Mouse (Mus musculus): ENCODE measurements around the gene Ppt1.
"Not testable (repeated sequence)": the region's sequence is repeated elsewhere in the genome, so short reads cannot be mapped to it uniquely, and the experiment has no call there.

Gene Ppt1

DNA sequence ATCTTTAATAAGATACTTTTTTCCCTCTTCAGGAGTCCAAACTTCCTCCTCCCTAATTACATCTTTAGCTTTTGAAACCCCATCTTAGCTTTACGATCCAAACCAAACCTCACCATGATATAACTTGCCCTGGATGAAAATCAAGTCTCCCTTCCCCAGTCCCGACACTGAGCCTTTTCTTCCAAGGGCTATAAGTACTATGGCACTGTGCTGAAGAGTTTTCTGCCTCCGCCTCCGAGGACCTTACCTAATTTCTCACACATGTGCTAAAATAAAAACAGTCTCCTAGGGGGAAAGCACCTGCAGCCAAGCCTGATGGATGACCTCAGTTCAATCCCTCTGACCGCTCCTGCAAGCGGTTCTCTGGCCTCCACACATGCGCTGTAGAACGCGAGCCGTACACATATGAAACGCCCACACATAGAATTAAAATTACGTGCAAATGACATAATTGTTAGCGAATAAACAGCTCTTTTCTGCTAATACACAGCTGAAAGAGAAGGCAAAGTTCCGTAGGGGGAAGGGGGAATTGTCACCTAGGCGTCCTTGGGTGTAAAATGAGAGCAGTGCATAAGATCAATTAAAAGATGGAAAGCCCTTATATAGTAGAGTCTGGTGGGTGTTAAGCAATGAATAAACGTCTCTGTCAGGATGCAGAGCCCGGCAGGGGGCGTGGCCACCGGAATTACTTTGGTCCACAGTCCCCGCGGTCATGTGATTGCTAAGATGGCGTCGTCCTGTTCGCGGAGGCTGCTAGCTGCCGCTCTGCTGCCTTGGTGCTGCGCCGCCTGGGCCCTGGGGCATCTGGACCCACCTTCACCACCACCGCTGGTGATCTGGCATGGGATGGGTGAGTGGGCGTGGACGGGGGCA is at the start of gene Ppt1:
Ppt1 (plus strand) TSS at position 713 of the 873 bp plus-strand sequence.
- DNase-seq: peak; percentile 89

DNA sequence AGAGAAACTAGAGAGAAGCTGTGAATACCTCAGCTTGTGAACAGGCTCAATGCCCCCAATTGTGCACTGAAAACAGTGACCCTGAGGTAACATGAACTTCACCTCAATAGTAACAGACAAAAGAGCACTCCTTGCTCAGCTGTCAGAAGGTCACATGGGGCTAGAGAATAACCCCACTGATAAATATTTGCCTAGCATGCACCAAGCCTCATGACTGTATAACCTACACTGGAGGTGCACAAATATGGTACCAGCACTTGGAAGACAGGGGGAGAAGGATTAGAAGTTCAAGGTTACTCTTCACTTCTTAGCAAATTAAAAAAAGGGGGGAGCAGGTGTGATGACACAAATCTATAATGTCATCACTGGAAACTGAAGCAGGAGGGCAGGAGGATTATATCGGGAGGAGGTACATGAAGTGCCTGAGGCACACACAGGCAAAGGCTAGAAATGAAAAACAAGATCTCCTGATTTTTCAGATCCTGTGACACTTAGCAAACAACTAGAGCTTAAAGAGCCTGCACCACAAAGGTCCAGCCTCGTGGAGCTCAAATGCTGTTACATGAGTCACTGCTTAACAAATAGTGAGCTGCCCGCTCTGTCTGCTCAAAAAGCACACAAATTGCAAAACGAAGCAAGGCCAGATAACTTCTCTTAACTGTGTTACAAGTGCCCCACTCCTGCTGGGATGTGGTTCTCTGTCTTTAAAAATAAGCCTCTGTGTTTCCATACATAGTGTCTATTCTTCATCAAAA is 46.5 kb upstream of the Ppt1 start:
- DNase-seq: no peak

DNA sequence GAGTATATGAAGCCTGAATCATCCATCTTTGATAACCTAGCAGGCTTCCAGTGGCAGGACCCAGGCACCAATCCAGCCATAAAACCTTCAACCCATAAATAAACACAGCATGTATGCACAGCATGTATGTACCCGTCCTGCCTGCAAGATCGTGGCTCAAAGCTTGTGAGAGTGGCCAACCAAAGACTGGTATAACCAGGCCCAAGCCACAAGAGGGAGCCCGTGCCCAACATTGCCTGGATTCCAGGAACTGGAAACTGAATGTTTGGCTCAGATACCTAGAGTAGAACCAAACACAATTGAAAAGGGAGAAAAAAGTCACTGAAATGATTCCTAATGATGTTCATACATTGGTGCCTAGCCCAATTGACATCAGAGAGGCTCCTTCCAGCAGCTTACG is 27.9 kb upstream of the Ppt1 start:
- DNase-seq: peak; percentile 74

DNA sequence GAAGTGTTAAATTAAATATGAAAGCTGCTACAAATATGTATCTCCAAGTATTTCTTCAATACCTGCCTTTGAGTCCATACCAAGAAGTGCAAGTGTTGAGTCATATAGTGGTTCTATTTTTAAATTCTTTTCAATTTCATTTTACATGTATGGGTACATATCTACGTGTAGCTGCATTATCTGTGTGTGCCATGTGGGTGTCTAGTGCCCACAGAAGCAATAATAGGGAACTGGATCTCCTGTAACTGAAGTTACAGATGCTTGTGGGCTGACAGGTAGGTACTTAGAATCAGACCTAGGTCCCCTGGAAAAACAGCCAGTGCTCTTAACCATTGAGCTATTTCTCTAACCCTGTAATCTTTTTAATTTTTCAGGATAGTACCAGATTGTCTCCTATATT is 24.9 kb upstream of the Ppt1 start:
- DNase-seq: no peak

DNA sequence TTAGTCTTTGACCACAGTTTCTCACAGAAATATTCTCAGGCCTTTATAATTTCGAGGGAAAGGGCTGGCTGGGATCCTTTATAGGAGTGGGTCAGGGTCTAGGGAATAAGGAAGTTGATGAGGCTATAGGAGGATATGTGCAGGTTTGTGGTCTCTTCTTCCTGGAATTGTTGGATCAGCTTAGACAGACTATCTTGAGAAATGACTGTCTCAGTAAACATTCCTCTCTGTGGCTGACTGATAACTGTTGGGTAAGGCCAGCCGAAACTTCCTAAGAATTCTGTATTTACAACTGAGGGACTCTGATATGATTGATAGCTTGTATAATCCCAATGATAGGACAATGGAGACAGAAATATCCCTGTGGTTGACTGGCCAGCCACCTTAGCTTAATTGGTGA is 24.2 kb upstream of the Ppt1 start:
- DNase-seq: no peak

DNA sequence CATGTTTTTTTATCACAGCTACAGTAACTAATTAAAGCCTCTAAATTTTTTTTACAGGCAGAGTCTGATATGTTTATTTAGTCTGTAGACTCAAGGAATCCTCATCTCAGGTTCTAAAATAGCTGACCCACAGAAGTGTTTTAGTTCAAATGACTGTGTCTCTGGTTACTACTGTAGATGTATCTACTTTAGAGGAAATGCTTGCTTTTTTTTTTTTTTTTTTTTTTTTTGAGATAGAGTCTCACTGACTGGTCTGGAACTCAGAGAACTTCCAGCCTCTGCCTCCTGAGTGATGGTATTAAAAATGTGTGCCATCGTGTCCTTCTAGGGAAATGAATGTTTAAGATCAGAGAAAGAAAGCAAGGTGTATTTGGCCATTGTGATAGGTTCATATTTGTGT is 19.8 kb upstream of the Ppt1 start:
- DNase-seq: no peak

DNA sequence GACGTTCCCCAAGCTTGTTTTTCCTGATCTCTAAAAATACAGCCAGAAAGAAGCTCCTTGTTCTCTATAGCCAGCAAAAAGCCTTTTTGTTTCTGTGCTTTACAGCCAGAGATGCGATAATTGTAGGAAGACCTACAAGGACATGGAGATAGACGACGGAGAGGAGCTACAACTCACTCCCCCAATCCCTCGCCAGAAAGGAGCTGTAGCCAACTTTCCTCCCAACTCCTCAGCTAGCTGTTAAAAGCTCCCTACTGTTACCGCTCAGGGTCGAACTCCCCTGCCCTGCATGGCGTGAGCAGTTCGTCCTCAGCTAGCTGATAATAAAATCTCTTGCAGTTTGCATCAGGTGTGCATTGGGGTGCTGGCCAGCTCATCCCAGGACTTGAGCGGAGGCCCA is 15.1 kb upstream of the Ppt1 start:
- not testable (repeated sequence) for DNase-seq

DNA sequence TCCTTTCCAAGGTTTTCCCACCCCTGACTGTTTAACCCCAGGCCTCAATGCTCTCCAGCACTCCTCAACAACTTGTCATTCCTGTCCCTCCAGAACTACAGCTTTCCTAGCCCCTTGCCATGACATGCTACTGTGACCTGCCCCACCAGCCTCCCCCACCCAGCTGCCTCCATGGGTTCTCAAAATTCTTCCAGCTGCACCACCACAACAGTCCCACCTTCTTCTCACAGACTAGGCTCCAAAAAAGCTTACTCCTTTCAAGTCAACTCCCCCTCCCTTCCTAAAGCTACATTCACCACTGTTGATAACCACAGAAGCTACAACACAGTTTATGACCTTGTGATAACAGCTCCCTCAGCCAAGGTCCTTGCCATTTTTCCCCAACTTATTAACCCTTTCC is 8.4 kb upstream of the Ppt1 start:
- no peak for DNase-seq

DNA sequence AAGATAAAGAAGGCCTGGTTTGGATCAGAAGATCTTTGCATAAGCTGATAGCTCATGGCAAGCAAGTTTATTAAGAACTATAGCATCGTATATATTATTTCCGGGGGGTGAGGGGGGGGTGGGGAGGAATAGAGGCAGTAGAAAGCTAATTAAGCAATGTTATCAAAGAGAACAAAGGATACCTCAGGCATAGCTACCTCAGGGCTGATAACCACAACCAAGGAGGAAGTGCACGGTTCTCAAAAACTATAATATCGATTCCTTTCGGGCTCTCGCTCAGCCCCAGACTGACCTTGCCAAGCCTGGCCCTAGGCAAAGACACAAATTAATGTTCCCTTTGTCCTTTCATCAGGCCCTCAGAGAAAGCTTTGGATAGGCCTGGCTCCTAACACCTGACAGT is 6.7 kb upstream of the Ppt1 start:
- DNase-seq: no peak

DNA sequence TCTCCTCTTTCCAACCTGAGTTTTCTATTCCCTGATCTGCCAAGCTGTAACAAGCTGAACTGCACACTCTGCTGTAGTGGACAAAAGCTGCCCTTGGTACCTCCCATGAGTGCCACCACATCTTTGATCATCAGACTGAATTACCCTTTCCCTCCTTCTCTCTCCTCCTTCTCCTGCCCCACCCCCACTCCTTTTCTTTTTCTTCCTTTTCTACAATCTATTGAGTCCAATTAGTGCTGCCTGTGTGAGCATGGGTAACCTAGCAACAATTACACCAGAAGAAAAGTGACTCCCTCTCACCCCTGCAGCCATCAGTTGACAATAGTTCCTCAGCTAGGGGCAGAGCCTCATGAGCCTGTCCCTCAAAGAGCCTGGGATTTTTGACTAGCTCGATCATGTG is 4.2 kb upstream of the Ppt1 start:
- no peak for DNase-seq

DNA sequence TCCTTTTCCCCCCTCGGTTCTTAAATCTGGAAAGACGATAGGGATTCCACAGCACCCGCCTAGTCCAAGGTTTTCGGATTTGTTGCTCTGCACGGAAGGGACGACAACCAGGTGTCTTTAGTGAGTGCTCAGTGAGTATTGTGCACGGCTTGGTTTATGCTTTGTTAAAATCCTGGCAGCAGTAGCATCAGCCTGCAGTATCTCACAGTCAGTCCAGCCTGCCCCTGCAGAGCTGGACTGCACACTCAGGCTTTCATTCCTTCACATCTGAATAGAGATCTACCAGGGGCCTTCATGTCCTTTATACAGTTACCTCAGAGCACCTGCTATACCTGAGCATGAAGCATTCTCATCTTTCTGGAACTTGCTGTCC is 347 bp downstream of the Ppt1 start:
- no peak for DNase-seq

DNA sequence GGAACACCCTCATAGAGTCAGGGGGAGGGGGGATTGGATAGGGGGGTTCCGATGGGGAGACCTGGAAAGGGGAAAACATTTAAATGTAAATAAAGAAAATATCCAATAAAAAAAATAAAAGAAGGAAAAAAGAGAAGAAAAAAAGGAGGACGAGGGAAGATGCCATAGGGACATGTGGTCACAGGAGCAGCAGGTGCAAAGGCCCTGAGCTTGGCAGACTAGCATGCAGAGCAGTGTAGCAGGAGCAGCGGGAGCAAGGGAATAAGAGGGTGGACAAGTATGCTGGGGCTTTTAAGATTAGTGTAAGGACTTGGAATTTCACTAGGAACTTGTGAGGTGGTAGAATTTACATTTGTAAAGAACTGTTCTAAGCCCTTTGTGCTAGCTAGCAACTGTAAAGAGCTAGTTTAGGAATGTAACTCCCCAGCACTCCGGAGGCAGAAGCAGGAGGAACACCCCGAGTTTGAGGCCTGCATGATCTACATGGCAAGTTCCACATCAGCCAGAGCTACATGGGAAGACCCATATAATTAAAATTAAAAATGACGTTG is 1.2 kb downstream of the Ppt1 start:
- DNase-seq: no peak

DNA sequence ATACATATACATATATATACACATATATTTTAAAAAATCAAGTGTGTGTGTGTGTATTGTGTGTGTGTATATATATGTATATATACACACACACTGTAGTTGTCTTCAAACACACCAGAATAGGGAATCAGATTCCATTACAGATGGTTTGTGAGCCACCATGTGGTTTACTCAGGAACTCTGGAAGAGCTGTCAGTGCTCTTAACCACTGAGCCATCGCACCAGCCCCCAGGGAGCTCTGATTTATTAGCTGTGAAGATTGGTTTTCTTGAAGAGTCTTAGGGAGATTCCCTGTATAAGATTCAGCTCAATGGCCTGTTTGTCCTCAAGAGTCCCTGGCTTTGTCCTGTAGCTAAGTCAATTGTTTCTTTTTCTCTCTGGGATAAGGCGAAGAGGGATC is 2.0 kb downstream of the Ppt1 start:
- DNase-seq: no peak

DNA sequence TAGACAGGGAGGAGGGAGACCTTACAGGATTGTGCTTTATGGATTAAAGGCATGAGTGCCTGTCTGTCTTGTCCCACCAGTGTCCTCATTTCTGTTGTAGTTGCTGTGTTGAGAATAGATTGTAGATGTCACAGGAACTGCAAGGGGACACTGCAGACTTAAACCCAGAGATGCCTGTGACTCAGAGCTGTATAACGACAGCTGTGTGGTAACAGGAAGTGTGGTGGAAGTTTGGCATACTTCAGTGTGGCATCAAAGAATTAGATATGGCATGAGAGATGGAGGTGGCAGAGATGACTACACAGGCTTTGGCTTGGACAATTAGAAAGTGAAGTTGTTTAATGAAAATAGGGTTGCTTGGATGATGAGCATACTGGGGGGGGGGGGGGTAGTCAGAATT is 2.4 kb downstream of the Ppt1 start:
- no peak for DNase-seq

DNA sequence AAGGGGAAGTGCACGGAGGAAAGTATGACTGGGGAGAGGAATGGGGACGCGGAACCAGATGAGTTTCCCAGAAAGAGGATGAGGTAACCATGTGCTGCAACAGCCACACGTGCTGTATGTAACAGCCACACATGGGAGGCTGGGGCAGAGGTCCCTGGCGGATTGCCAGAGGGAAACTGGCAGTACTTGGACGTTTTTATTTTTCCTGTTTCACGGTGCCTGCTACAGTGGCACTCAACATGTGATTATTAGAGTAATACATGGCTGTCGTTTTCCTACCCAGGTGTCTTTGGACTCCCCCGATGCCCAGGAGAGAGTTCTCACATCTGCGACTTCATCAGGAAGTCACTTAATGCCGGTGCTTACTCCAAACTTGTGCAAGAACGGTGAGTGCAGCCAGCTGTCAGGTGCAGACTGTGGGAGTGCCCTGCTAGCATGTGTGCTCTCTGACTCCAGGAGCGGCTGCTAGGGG is 12.1 kb downstream of the Ppt1 start:
- peak; percentile 48 for DNase-seq

DNA sequence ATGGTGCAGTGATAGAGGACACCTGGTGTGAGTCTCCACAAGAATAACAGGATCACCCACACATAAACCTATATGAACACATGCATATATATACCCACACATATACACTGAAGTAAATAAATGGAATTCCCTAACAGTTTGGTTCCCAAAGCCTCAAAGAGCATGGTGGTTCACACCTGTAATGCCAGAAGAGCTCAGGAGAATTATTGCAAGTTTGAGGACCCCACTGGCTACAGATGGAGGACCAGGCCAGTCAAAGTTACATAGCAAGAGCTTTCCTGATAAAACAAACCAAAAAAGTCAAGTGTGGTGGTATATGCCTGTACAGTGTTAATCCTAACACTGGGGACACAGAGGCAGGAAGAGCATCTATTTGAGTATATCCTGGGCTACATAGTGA is 15.5 kb downstream of the Ppt1 start:
- no peak for DNase-seq

DNA sequence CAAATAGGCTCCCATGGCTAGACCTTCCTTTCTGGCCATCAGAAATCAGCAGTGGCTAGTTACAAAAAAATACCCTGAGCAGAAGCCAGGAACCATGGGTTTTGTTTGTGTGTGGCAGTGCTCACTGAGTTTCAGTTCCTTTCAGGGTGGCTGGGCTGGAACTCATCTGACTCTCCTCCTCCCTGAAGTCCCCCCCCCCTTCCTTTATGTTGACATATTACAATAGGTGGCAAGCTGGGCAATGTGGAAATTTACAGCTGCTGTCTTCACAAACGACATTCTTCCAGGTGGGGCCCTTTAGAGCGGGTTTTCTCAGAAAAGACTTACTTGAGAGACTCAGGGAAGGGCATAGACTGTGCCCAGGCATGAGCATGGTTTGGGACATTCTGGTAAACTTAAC is 17.6 kb downstream of the Ppt1 start:
- DNase-seq: no peak

DNA sequence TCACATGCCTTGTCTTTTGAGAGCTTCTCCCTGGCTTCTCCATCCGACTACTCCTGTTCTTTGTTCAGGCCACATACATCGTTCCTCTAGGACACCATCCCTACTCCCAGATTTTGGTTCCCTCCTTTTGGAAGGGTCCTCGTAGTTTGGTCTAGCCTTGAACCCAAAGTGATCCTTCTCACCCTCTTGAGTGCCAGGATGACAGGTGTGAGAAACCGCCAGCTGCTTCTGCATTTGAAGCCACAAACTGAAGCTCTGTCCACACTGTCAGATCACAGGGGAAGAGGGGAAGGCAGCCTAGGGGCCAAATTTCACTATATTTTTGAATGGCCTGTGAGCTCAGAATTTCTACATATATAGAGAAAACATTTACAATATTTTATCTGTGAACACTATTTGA is 18.7 kb downstream of the Ppt1 start:
- DNase-seq: no peak

DNA sequence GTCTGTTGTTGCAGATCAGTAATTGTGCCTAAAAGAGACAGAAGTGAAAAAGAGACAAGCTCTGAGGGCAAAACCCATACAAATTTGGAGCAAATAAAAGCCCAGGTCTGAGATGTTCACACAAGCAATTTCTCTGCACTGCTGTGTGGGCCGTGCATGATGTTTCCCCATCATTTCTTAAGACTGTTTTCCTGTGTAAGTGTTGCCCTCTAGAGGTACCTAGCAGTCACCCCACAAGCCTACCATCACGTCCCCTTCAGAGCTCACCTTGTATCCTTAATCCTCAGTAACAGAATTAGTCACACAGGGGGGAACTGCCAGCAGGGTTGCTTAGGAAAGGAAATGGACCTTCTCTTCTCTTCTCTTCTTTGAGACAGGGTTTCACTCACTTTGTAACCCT is 21.9 kb downstream of the Ppt1 start:
- no peak for DNase-seq

DNA sequence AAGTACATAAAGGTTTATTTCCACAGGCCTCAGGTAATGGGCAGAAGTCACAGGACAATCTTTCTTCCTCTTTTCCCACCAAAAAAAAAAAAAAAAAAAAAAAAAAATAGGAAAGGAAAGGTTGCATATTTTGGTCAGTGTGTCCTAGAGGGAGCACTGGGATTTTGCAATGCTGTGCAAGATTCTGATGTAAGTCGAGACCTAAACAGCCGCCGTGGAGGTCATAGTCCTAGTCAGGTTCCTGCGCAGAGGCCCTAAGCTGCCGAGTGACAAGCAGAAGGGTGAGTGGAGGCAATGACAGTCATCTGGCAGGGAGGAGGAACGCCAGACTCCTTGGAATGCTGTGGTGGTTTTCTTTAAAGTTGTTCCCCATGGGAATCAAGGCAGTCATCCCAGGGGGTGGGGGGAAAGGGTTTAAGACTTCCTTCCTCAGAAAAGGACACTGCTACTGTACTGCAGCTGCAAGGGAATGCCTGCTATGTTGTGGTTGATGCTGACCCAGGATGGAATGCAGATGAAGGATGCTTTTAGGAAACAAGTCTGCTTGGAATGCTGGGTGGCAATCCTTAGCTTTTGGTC is 23.1 kb downstream of the Ppt1 start:
- no peak for DNase-seq

DNA sequence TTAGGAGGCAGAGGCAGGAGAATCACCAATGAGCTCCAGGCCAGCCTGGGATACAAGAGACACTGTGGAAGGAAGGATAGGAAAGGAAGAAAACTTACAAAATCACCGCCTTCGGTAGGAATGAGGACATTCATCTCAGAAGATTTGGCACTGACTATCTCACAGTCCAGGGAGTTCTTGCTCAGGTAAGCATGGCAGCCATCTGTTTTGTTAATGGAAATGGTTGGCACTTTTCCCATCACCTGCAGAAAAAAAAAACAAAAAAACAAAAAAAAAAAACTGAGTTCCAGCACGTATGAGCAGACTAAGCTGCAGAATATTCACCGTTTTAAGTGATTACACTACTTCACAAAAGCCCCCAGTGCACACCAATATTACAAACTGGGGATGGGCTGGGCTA is 25.8 kb downstream of the Ppt1 start:
- no peak for DNase-seq

DNA sequence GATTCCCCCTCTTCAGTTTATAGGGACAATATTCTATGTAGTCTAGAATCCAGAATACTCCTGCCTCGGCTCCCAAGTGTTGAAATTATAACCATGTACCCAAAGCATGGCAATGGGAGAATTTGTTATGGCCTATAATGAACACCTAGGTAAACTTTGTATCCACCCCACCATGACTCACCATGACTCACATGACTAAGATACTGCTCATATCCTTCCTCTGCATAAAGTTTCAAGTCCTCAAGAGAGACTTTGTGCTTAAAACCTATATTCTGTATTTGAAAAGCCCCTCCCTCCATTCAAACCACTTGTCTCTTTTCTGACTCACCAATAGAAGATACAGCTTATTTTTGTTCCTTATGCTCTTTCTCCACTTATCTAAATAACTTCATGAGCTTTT is 32.0 kb downstream of the Ppt1 start:
- no peak for DNase-seq

DNA sequence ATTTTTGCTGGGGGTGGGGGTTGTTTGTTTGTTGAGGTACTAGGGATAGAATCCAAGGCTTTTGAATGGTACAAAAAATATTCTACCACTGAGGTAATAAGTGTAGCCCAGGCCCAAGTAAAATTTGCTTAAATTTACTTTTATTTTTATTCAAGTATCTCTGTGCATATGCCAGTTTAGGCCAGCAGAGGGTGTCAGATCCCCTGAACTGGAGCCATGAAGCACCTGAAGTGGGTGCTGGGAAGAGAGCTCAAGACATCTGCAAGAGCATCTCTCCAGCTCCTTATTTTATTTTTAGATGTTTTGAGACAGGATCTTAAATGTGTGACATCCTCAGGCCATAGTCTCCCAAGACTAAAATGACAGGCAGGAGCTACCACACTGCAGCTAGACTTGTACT is 34.0 kb downstream of the Ppt1 start:
- DNase-seq: peak; percentile 35

DNA sequence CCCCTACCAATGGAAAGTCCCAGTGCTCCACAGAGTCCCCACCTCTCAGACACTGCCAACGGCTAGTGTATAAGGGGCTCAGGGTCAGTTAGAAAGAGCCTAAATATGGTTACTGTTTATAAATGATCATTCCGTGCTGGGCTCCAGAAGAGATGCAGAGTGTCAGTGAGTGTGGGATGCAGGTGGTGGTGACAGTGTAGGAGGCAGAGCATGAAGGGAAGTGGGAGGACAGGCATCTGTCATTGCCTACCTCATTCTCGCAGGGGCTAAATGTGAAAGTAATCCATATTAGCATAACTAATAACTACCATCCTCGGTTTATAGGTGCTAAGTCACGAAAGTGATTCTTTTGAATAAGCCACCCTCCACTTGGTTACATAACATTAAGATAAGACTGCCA is 34.7 kb downstream of the Ppt1 start:
- no peak for DNase-seq

Data from liver (tissue).